Mouse (Mus musculus) midbrain, embryonic 16.5 days (tissue): ENCODE measurements at regions not wholly inside any gene's neighbourhood (a gene's known extent, or its start where the extent isn't known, plus 50 kb on each side); places are given as distances from the start of the nearest gene placed in this dataset.

Experiments
- ATAC-seq: fragments of 200-750 bp; cut with Nextera tagmentation; 2 replicates; pipeline ENCODE4 v1.8.0; 2017; ENCODE audit warnings: moderate TSS enrichment
- H3K27ac ChIP-seq: fragments of 300-500 bp; sonication (generic); 2 replicates; pipeline ENCODE4 v1.5.1; 2014; ENCODE audit warnings: mild to moderate bottlenecking, low read length, mixed read lengths
- H3K27me3 ChIP-seq: fragments of 300-500 bp; sonication (generic); 2 replicates; pipeline ENCODE4 v1.6.1; 2014; ENCODE audit warnings: low read depth, low read length, mixed read lengths; ENCODE audit not compliant: control insufficient read depth, insufficient read depth
- H3K36me3 ChIP-seq: fragments of 300-500 bp; sonication (generic); 2 replicates; pipeline ENCODE4 v1.6.1; 2014; ENCODE audit warnings: mild to moderate bottlenecking, low read length, moderate library complexity, mixed read lengths; ENCODE audit not compliant: control insufficient read depth, insufficient read depth
- H3K4me1 ChIP-seq: fragments of 300-500 bp; sonication (generic); 2 replicates; pipeline ENCODE4 v1.6.1; 2014; ENCODE audit warnings: mild to moderate bottlenecking, low read length, mixed read lengths; ENCODE audit not compliant: control insufficient read depth, insufficient read depth
- H3K4me2 ChIP-seq: fragments of 300-500 bp; sonication (generic); 2 replicates; pipeline ENCODE4 v1.6.1; 2014; ENCODE audit warnings: mild to moderate bottlenecking, low read length, mixed read lengths
- H3K4me3 ChIP-seq: fragments of 300-500 bp; sonication (generic); 2 replicates; pipeline ENCODE4 v1.5.1; 2014; ENCODE audit warnings: low read depth, mild to moderate bottlenecking, low read length, moderate library complexity, mixed read lengths
- H3K9ac ChIP-seq: fragments of 300-500 bp; sonication (generic); 2 replicates; pipeline ENCODE4 v1.6.1; 2014; ENCODE audit warnings: low read depth, low read length, mixed read lengths
- H3K9me3 ChIP-seq: fragments of 300-500 bp; sonication (generic); replicated peaks from 2 replicates; pipeline ENCODE4 v1.6.1; 2014; ENCODE audit warnings: mild to moderate bottlenecking, low read length, mixed read lengths; ENCODE audit not compliant: control insufficient read depth, poor library complexity, severe bottlenecking
- WGBS: fragments of 180-500 bp; shearing (Covaris S2); extraction: QIAGEN DNeasy Blood & Tissue Kit; methylation state at CpG from one replicate; pipeline ENCODE4 v1.1.7; 2014; 5-methylcytosine and 5-hydroxymethylcytosine counted together

DNA sequence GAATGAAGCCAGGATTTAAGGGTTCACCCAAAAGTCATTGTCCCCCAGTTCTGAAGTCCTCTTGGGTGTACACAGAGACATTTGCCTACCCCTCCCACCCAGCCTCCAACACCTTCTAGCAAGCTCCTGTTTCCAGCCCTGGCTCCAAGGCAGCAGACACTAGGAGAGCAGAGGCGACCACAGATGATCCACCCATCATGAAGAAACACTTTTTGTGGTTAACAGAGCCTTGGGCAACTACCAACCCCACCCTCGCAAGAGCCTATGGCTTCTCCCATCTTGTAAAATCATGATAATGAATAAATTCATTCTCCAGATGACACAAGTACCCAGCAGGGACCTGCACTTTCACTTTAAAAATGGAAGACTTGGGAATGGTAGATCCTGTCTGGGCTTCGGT is 136.1 kb downstream of the Cartpt start:
- H3K9me3 ChIP-seq, result no peaks in the 10 kb centered on the region
- H3K27me3 ChIP-seq, result no peaks in the 10 kb centered on the region
- WGBS, result 86% methylated on average over 3 of the region's 3 CpGs
- peaks cover 7% of the 10 kb centered on the region; the same call in 1 of the 2 replicates for H3K4me1 ChIP-seq
- no peak overlapping the region for H3K4me3 ChIP-seq
- ATAC-seq, result no peak
- H3K4me2 ChIP-seq, result no peak overlapping the region
- H3K9ac ChIP-seq, result no peak overlapping the region
- H3K36me3 ChIP-seq, result no peaks in the 10 kb centered on the region
- no peak overlapping the region for H3K27ac ChIP-seq

DNA sequence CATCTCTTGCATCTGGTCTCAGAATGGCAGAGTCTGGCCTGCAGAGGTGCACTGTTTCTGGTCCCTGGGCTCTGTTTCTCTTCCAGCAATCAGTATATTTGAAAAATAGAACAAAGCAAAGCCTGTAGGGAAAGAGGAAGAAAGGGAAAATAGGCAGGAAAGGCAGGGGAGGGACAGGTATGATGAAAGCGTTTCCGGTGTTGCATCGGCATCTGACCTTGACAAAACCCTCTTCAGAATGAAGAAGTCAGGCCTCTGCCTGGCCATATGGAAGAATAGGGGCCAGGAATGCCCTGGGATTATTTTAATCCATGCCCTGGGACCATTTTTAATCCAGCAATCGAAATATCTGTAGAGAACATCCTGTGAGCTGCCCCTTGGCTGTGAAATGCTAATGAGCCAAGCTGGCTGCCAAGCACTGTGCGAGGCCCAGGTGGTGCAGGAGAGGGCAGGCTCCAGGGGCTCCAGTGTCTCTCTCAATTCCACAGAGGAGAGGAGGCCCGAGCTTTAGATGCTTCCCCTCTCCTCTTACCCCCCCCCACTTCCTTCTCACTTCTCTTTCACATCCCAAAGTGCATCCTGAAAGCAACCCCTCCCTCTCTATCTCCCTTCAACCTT is 136.7 kb downstream of the Cartpt start:
- H3K4me1 ChIP-seq, result peaks cover 11% of the 10 kb centered on the region
- no peak overlapping the region for H3K4me2 ChIP-seq
- H3K36me3 ChIP-seq, result no peaks in the 10 kb centered on the region
- no peak overlapping the region for H3K4me3 ChIP-seq
- ATAC-seq, result peak; percentile 70; the same call in 1 of the 2 replicates
- H3K9ac ChIP-seq, result no peak overlapping the region
- no peaks in the 10 kb centered on the region for H3K27me3 ChIP-seq
- no peak overlapping the region for H3K27ac ChIP-seq
- H3K9me3 ChIP-seq, result no peaks in the 10 kb centered on the region
- 34% methylated on average over 6 of the region's 6 CpGs for WGBS

DNA sequence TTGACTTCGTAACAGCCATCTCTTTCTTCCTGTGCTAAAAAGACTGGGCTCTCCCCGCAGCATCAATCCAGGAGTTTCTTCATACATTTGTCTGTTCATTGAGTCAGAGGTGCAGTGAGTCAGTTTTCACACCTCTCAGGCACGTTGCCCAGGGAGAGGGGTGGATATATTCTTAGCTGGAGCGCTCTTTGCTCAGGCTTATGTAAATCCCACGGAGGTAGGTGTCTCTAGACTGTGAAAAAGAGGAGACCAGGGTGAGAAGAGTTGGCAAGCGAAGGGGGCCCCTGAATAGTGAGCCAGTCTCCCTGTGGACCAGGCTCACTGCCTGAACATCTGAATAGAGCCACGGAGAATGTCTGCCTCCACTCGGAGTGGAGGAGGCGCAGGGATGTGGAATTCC is 139.0 kb downstream of the Cartpt start:
- H3K9me3 ChIP-seq, result no peaks in the 10 kb centered on the region
- peaks cover 12% of the 10 kb centered on the region for H3K4me1 ChIP-seq
- H3K4me3 ChIP-seq, result no peak overlapping the region
- H3K36me3 ChIP-seq, result no peaks in the 10 kb centered on the region
- no peaks in the 10 kb centered on the region for H3K27me3 ChIP-seq
- no peak overlapping the region for H3K27ac ChIP-seq
- H3K9ac ChIP-seq, result no peak overlapping the region
- WGBS, result 43% methylated on average over 9 of the region's 9 CpGs
- no peak for ATAC-seq
- no peak overlapping the region for H3K4me2 ChIP-seq

DNA sequence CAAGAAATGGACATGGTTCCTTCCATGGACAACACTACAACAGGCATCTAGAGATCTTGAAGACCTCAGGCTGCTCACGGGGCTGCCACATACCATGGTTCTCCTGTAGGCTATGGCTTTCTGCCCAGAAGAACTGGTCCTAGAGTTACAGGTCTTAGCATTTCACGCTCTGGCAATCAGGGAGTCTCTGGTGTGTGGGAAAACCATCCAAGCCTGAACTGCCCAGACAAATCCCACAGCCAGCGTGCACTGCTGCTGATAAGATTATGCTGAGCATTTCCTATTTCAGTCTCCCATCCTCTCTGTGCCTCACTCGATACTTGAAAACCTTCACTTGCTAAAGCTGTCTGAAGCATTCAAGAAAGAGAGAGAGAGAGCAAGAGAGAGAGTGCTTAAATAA is 139.5 kb downstream of the Cartpt start:
- no peaks in the 10 kb centered on the region for H3K36me3 ChIP-seq
- no peak overlapping the region for H3K4me3 ChIP-seq
- H3K27ac ChIP-seq, result no peak overlapping the region
- no peak for ATAC-seq
- no peak overlapping the region for H3K9ac ChIP-seq
- H3K9me3 ChIP-seq, result no peaks in the 10 kb centered on the region
- peaks cover 12% of the 10 kb centered on the region for H3K4me1 ChIP-seq
- H3K4me2 ChIP-seq, result no peak overlapping the region
- no peaks in the 10 kb centered on the region for H3K27me3 ChIP-seq
- WGBS, result 38% methylated on average over 4 of the region's 4 CpGs

DNA sequence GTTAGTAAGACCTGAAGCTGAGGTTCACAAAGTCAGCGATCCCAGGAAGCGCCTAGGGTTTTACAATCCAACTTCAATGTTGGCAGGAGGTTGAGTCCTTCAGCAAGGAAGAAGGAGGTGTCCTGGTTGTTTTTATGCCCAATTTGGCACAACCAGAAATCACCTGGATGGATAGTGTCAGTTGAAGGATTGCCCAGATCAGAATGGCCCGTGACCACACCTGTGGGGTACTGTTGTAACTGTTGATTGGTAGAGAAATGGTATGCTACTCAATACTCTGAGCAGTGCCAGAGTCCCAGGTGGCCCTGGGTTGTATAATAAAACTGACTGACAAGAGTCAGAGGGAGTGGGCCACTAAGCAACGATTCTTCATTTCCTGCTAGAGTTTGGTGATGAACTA is 140.2 kb downstream of the Cartpt start:
- Histone ChIP-seq H3K4me1 (peaks cover 12% of the 10 kb centered on the region), H3K9me3 (no peaks in the 10 kb centered on the region), H3K4me3 (no peak overlapping the region), H3K36me3 (no peaks in the 10 kb centered on the region), H3K4me2 (no peak overlapping the region), H3K9ac (no peak overlapping the region), H3K27me3 (no peaks in the 10 kb centered on the region), H3K27ac (no peak overlapping the region)
- WGBS, result 83% methylated on average over 4 of the region's 4 CpGs
- ATAC-seq, result no peak

DNA sequence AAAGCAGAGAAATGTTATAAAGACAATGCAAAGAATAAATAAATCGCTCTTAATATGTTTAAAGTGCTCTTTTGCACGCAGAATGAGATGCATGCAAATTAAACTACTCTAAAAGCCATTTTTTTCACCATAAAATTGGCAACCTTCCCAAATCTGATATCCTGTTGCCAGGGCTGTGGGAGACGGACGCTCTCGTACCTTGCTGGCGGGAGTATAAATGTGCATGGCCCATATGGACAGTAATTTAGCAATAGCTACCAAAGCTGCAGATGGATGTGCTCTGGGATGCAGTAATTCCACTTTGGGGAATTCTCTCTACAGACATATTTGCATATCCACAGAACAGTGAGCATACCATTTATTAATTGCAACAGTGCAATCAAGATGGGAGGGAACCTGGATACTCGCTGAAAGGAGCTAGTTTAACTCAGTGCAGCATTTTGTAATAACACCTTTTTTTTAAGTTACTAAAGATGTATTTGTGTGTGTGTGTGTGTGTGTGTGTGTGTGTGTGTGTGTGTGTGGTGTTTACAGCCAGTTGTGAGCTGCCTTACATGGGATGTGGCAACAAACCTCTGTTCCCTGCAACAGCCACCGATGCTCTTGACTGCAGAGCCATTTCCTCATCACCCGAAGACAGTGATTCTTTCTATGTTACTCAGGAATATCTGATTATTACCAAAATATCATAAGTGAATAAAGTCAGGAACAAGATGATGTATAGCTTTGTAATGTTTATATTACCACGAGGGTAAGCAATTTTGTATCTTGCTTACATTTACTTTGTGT is 141.4 kb downstream of the Cartpt start:
- Histone ChIP-seq H3K9ac (no peak overlapping the region), H3K36me3 (no peaks in the 10 kb centered on the region), H3K4me3 (no peak overlapping the region), H3K27me3 (no peaks in the 10 kb centered on the region), H3K9me3 (no peaks in the 10 kb centered on the region), H3K4me1 (peaks cover 12% of the 10 kb centered on the region), H3K4me2 (peak overlapping the region; percentile 20; the same call in 1 of the 2 replicates), H3K27ac (no peak overlapping the region)
- ATAC-seq, result peak; percentile 31; the same call in 1 of the 2 replicates
- WGBS, result 54% methylated on average over 10 of the region's 10 CpGs

DNA sequence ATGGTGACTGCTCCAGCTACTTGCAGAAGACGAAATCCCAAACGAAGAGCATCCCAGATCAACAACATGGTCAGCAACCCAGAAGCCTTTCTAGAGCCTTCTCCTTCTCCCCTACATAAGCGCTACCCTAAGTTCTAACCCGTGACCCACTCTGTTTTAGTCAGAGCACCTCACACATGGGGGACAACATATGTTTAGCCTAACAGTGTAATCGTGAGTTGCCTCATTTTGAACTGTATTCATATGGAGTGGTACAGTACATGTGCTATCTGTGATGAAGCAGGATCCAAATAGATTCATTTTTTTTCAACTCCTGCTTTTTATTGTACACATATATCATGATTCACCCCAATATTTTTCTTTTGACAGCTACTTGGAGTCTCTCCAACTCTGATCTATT is 146.2 kb downstream of the Cartpt start:
- no peak overlapping the region for H3K4me2 ChIP-seq
- no peaks in the 10 kb centered on the region for H3K27me3 ChIP-seq
- no peaks in the 10 kb centered on the region for H3K9me3 ChIP-seq
- H3K9ac ChIP-seq, result no peak overlapping the region
- ATAC-seq, result no peak
- no peak overlapping the region for H3K27ac ChIP-seq
- 92% methylated on average over 5 of the region's 5 CpGs for WGBS
- H3K4me3 ChIP-seq, result no peak overlapping the region
- no peaks in the 10 kb centered on the region for H3K36me3 ChIP-seq
- H3K4me1 ChIP-seq, result peaks cover 5% of the 10 kb centered on the region

DNA sequence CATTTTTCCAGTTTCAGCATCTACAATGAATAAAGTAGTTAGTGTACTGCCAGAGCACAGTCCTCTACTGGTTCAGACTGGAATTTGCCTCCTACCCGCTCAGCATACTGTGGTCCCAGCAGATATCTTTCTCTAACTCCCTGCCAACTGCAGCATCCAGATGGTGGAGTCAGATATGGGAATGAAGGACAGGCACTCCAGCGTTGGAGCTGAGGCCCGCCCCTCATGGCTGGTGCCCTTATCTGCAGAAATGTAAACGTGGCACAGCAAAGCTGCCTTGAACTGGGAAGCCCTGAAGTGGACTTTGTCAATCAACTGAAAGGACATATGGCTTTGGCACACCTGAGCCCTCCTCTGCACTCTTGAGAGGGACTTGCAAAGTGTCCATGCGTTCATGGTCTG is 146.6 kb downstream of the Cartpt start:
- no peak for ATAC-seq
- no peak overlapping the region for H3K9ac ChIP-seq
- no peak overlapping the region for H3K4me3 ChIP-seq
- no peaks in the 10 kb centered on the region for H3K27me3 ChIP-seq
- peaks cover 2% of the 10 kb centered on the region for H3K4me1 ChIP-seq
- no peak overlapping the region for H3K27ac ChIP-seq
- H3K9me3 ChIP-seq, result no peaks in the 10 kb centered on the region
- H3K4me2 ChIP-seq, result no peak overlapping the region
- 66% methylated on average over 5 of the region's 5 CpGs for WGBS
- H3K36me3 ChIP-seq, result no peaks in the 10 kb centered on the region

DNA sequence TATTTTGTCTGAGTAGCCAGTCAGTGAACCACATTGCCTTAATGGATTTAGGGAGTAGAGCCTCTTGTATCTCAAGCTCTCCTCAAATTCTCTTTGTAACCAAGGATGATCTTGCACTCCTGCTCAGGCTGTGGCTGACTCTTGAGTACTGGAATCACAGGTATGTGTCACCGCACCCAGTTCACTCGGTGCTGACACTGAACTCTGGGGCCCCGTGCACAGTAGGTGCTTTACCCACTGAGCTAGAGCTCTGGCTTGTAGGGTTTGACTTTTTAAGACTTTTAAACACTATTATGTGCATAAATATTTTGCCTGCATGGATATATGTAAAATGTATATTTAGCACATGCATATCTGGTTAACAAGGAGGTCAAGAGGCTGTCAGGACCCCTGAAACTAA is 147.4 kb downstream of the Cartpt start:
- Histone ChIP-seq H3K9me3 (no peaks in the 10 kb centered on the region), H3K27me3 (no peaks in the 10 kb centered on the region), H3K27ac (no peak overlapping the region), H3K36me3 (no peaks in the 10 kb centered on the region), H3K9ac (no peak overlapping the region), H3K4me1 (no peaks in the 10 kb centered on the region; the same call in 1 of the 2 replicates), H3K4me2 (no peak overlapping the region), H3K4me3 (no peak overlapping the region)
- WGBS, result 89% methylated on average over 3 of the region's 3 CpGs
- no peak for ATAC-seq
